Mouse (Mus musculus): ENCODE data around the gene Srrt. TPM values are rescaled to one million over a fixed set of nuclear protein-coding genes. Genes with fewer than 3 reads are reported as not detected.

Gene Srrt
- total RNA-seq (2022) = 10 to 100 TPM; 54.4 to 62.6 (median 60.3) TPM

DNA sequence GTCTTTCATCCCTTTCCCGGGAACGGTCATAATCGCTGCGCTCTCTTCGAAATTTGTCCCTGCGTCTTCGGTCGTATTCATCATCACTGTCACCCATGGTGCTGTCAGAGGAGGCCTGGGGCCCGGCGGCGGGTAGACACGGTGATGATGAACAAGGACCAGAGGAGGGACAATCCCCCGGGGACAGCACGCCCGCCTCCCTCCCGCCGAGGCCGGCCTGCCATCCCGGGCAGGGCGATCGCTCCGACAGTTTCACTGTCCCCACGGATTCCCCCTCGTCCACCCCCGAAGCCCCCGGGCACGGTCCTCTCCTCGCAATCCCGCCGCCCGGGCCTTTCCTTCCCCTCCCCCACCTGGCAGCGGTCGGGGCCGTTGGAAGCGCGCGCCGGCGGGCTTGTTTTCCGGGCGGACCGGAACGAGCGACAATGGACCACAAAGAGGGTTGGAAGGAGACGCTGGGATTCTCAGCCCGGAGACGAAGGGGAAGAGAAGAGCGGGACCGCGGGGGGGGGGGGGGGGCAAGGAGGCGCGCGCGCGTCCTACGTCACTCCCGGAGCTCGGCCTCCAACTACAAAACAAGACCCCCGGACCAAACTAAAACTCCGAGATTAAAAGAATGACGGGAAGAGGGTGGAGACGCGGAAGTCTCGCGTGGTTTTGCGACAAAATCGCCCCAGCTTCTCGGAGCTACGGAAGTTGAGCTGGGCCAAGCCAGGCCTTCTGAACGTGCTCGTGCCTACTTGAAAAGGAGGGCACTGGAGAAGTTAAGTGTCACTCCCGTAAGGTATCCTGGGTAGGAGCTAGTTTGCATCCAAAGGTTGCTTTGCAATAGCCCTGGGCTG, at the start of gene Srrt:
Gene Srrt, minus strand, starts transcription at position 604 of the 842 bp plus-strand sequence.
- DNase-seq (ENCODE audit: low spot score) = peak; percentile 93

DNA sequence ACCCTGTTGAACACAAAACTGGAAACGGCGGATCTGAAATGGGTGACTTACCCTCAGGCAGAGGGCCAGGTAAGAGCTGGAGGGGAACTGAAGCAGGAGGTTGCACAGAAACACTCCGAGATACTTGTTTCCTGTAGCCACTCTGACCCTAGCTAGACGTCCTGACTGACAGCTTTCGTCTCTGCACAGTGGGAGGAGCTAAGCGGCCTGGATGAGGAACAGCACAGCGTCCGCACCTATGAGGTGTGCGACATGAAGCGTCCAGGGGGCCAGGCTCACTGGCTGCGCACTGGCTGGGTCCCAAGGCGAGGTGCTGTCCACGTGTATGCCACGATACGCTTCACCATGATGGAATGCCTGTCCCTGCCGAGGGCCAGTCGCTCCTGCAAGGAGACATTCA, 46.6 kb upstream of the Srrt start:
- no peak for DNase-seq (ENCODE audit: low spot score)

- peak; percentile 75 for DNase-seq (ENCODE audit: low spot score)
Observed at GRCm38 (mm10) chr5:137352011-137352975, 44.8 kb upstream of the Srrt start.

- no peak for DNase-seq (ENCODE audit: low spot score)
Observed at GRCm38 (mm10) chr5:137351394-137351793, 43.9 kb upstream of the Srrt start.

DNA sequence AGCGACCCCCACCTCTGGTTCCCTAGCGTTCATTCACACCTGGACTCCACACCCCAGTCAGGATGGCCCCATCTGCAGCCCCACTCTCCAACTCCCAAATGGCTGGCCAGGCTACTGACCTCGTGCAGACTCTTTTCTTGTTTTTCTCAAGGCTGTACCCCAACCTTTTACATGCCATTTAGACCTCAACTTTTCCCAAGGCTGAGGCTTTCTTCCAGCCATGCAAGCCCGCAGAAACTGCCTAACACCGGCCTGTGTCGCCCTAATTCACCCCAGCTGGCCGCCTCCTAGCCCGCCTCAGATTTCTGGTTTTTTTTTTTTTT, 43.5 kb upstream of the Srrt start:
- DNase-seq (ENCODE audit: low spot score) = no peak

DNA sequence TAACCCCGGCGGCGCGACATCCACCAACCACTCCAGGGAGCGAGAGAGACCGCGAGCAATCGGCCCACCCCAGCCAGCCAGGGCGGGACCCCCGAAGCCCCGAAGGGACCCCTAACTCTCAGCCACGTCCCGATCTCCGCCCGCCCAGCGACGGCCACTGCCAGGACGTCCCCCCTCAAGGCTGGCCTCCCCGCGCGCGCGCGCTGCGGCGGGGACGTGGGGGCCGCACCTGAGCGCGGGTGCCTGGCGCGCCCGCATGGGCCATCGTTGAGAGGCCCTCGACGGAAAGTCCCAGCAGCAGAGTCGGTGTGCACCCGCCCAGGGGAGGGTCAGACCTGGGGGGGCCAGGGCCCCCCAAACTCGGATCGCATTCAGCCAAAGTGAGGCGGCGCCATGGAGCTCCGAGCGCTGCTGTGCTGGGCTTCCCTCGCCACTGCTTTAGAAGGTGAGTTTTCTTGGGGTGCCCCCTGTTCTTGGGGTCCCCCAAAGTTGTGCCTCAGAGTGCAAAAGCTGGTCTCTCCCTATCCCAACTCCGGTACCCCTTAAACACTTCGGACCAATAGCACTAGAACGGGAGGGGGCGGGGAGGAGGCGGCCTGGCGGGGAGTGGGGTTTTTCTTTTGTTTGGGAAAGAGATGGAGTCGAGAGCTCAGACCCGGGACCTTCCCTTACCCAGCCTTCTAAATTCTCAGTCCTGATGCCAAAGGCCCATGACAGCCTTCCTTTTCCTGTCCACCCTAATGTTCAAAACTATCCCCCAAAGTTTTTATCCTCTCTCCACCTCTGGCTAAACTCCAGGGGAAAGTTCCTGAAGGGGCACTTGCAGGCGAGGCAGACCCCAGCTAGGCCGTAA, 43.0 kb upstream of the Srrt start:
- no peak for DNase-seq (ENCODE audit: low spot score)

- peak; percentile 94 for DNase-seq (ENCODE audit: low spot score)
Observed at GRCm38 (mm10) chr5:137349384-137350204, 42.1 kb upstream of the Srrt start, which contains the start of gene Ephb4. Gene Ephb4 (plus strand): TSS chr5:137350109.

- DNase-seq (ENCODE audit: low spot score) = peak; percentile 85
Observed at GRCm38 (mm10) chr5:137348482-137349383, 41.3 kb upstream of the Srrt start.

DNA sequence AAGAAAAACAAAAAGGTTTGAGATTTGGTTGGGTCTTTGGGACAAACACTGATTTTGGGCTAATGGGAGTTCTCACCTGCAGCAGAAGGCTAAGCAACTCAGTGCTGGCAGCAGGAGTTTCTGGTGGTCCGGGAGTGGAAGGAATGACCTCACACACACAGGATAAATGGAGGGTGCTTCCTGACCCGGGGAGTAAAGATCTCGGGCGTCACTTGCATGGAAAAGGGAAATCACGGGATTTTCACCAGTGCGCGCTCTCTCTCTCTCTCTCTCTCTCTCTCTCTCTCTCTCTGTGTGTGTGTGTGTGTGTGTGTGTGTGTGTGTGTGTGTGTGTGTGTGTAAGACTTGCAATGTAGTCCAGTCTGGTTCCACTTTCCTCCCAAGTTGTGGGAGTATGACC, 40.4 kb upstream of the Srrt start:
- no peak for DNase-seq (ENCODE audit: low spot score)

DNA sequence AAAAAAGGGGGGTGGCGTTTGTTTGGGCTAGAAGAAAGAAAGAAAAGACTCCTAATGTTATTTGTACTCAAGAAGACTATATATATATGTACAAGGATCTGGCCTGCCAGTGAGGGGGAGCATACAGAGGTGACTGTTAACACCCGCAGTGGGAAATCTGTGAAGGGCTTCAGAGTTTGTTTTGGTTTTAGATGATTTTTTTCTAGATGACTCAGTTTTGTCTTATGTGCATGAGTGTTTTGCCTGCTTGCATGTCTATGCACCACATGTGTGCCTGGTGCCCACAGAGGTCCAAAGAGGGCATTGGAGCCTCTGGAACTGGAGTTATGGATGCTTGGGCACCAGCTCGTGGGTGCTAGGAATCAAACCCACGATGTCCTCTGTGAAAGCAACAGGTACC, 39.5 kb upstream of the Srrt start:
- DNase-seq (ENCODE audit: low spot score) = no peak

GRCm38 (mm10) chr5:137346388-137346787, 38.9 kb upstream of the Srrt start:
- no peak for DNase-seq (ENCODE audit: low spot score)

DNA sequence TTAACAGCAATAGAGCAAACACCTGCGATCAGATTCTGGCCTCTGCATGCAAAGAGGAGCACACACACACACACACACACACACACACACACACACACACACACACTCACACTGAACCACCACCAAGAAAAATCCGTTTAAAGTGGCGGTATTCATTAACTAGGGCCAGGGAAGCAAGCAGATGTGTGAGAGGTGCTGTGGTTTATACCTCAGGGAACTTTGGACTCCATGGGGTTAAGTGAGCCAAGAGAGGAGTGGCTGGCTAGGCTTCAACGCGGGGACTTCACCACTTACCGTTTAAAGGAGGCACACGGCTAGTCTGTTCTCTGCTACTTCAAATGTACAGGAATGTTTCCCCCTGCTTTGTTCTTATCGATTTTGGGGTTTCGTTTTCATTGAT, 38.3 kb upstream of the Srrt start:
- DNase-seq (ENCODE audit: low spot score) = no peak

DNA sequence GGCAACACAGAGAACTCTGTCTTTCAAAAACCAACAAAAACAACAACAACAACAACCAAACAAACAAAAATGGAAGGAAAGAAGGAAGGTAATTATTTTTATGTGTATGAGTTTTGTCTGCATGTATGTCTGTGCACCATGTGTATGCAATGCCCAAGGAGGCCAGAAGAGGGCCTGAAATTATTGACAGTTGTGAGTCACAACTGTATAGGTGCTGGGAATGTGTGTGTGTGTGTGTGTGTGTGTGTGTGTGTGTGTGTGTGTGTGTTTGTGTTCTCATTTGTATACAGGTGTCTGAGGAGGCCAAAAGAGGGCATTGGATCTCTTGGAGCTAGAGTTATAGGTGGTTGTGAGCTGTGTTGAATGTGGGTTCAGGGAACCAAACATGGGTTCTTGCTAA, 36.4 kb upstream of the Srrt start:
- DNase-seq (ENCODE audit: low spot score) = no peak

DNA sequence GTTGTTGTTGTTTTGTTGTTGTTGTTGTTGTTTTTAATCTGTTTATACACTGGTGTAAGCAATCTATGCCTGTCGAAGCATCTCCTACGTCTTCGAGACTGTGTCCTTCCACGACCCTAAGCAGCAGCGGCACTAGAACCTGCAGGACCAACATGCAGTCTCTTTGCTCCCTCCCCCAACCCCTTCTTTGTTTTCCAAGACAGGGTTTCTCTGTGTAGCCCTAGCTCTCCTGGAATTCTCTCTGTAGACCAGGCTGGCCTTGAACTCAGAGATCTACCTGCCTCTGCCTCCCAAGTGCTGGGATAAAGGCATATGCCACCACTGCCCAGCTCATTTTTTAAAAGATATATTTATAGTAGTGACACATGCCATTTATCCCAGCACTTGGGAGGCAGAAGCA, 35.9 kb upstream of the Srrt start:
- DNase-seq (ENCODE audit: low spot score) = no peak

DNA sequence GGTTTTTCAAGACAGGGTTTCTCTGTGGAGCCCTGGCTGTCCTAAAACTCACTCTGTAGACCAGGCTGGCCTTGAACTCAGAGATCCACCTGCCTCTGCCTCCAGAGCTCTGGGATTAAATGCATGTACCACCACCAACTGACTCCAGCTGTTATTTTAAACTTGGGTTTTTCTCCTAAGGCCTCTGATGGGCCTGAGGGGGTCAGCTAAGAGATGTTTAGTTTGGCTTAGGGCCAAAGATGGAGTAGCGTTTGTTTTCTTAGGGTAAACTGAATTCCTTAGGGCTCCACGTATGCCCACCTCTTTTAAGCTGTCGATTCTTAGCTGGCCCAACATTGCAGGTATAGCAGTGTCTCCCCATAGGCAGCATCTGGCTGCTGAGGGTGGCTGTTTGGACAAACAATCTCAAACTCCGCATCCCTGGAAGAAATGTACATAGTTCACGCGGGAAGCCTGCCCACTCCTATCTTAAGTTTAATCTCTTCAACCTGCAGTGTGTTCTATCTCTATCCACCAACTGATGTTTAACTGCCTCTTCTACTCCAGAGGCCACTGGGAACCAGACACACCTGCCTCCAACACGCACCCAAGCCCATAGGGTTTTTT, 35.0 kb upstream of the Srrt start:
- DNase-seq (ENCODE audit: low spot score) = no peak

DNA sequence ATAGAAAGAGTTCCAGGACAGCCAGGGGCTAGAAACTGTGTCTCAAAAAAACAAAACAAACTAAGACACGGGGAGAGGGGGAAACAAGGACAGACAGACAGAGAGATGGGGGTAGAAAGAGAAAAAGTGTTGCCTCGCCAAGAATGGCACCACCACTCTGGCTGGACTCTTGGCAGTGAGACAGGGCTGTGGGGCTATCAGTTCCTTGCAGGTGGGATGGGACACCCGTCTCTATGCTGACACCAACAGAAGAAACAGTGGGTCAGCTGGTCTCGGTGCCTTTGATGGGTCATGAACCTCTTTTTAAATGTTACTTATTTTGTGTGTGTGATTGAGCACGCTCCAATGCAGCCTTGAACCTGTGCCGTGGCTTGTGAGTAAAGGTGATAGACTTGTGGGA, 32.7 kb upstream of the Srrt start:
- DNase-seq (ENCODE audit: low spot score) = no peak

GRCm38 (mm10) chr5:137339290-137339979, 32.0 kb upstream of the Srrt start:
- peak; percentile 78 for DNase-seq (ENCODE audit: low spot score)

DNA sequence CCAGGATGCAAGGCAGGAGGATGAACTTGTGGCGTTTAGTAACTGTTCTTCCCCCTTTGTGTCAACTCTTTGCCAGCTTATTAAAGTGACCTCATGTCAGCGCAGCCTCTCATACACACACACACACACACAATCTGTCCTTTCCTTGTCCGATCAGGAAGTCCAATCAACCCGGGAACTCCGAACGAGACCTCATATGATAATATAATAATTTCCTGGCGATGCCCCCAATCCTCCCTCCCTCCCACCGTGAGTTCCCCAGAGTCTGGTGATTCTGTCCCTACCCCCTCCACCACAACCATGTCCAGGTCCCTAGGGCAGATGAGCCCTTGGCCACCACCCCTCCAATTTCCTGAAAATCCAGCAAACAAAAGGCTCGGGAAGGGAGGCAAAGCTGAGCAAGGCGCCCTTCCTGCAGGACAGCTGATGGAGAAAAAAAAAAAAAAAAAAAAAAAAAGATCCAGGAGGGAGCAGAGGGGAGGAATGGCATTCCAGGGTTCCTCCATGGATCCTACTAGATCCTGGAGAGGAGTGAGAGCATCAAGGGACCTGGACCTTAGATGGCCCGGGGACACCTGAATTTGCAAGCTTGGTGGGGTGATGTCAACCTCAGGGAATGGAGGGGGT, 31.3 kb upstream of the Srrt start:
- peak; percentile 83 for DNase-seq (ENCODE audit: low spot score)

Measured in heart, adult 8-10 months (tissue).